In genomic region chr1:133887538-133888250, GRCm38 (mm10) we compare ENCODE assay signal across 9 mouse cellular contexts. TPM values are rescaled to one million over a fixed set of nuclear protein-coding genes. Genes with fewer than 3 reads are reported as not detected.
DNase-seq lines count a peak whose midpoint lies in the region; ATAC-seq and TF ChIP-seq lines count a peak whose summit lies in the region.
"Had no signal": no experiment of that assay in that cellular context is flagged by ENCODE, and none has a peak within 500 bp of the region (broad histone marks: within the 10 kb centered on the region; RNA-seq: fewer than 3 reads in every experiment).

No protein-coding gene starts in this region.

- H3K36me3 ChIP-seq in liver, embryonic 11.5 days (ENCODE audit: control insufficient read depth, insufficient read depth, low read length) = no peaks in the 10 kb centered on the region
- no peaks in the 10 kb centered on the region for H3K36me3 ChIP-seq in forebrain, embryonic 13.5 days (ENCODE audit: poor library complexity, severe bottlenecking)
- H3K36me3 ChIP-seq in liver, embryonic 14.5 days (replicated peaks; ENCODE audit: control insufficient read depth, insufficient read depth, low read depth) = no peaks in the 10 kb centered on the region
- H3K36me3 ChIP-seq in neural tube, embryonic 15.5 days = no peaks in the 10 kb centered on the region

- no peak for TF ChIP-seq EP300 in liver, embryonic 14.5 days (IDR thresholded peaks at IDR 0.05; ENCODE audit: low read depth)

- WGBS in liver, embryonic 11.5 days = 49% methylated on average over 5 of the region's 5 CpGs
- 71% methylated on average over 5 of the region's 5 CpGs for WGBS in forebrain, embryonic 13.5 days
- WGBS in liver, embryonic 14.5 days (ENCODE audit: insufficient replicate concordance) = 20% methylated on average over 5 of the region's 5 CpGs
- WGBS in neural tube, embryonic 15.5 days = 67% methylated on average over 5 of the region's 5 CpGs

- no peak for DNase-seq in liver, embryonic 11.5 days (ENCODE audit: low spot score)
- no peak for DNase-seq in liver
- DNase-seq in liver, embryonic 14.5 days (ENCODE audit: low read depth in 3 of 3, low spot score in 3 of 3) = peak in 1 of 3 experiments; percentile 60
- DNase-seq in kidney, adult 8-10 months = no peak
- DNase-seq: gastrocnemius, adult 2 months; kidney, postnatal 10 days had no signal

- no peaks in the 10 kb centered on the region for H3K27me3 ChIP-seq in liver, embryonic 11.5 days (replicated peaks; ENCODE audit: control insufficient read depth, insufficient read depth, low read length)
- no peaks in the 10 kb centered on the region for H3K27me3 ChIP-seq in forebrain, embryonic 13.5 days
- no peaks in the 10 kb centered on the region for H3K27me3 ChIP-seq in liver, embryonic 14.5 days (ENCODE audit: control insufficient read depth, insufficient read depth, low read length)
- H3K27me3 ChIP-seq in neural tube, embryonic 15.5 days (replicated peaks) = no peaks in the 10 kb centered on the region

- H3K27ac ChIP-seq in liver, embryonic 11.5 days (ENCODE audit: low read depth, low read length) = peak overlapping the region; percentile 73
- 0 out of 2 replicates have a peak overlapping the region, but pooled peaks have one; percentile 40 for H3K27ac ChIP-seq in forebrain, embryonic 13.5 days
- H3K27ac ChIP-seq in liver, embryonic 14.5 days = peak overlapping the region; percentile 15
- peak overlapping the region; percentile 82 for H3K27ac ChIP-seq in neural tube, embryonic 15.5 days (replicated peaks)
- H3K27ac ChIP-seq: gastrocnemius, adult 2 months had no signal

- H3K4me1 ChIP-seq in liver, embryonic 11.5 days (replicated peaks; ENCODE audit: control insufficient read depth, insufficient read depth, low read length) = peaks cover 76% of the 10 kb centered on the region
- H3K4me1 ChIP-seq in forebrain, embryonic 13.5 days = peaks cover 45% of the 10 kb centered on the region
- H3K4me1 ChIP-seq in liver, embryonic 14.5 days (replicated peaks; ENCODE audit: control insufficient read depth in 2 of 2, insufficient read depth in 2 of 2, low read length in 1 of 2) = peaks cover 44 to 78% of the 10 kb centered on the region in 2 experiments
- peaks cover 71% of the 10 kb centered on the region for H3K4me1 ChIP-seq in neural tube, embryonic 15.5 days

- TF ChIP-seq CTCF in liver, embryonic 14.5 days (IDR thresholded peaks at IDR 0.05; ENCODE audit: low read depth) = no peak

- peak overlapping the region; percentile 52 for H3K4me2 ChIP-seq in liver, embryonic 11.5 days
- H3K4me2 ChIP-seq in forebrain, embryonic 13.5 days = peak overlapping the region; percentile 37
- H3K4me2 ChIP-seq in liver, embryonic 14.5 days (ENCODE audit: low read depth) = peak overlapping the region; percentile 43
- H3K4me2 ChIP-seq in neural tube, embryonic 15.5 days = peak overlapping the region; percentile 45; the same call in 1 of the 2 replicates

- no peaks in the 10 kb centered on the region for H3K9me3 ChIP-seq in liver, embryonic 11.5 days (ENCODE audit: control insufficient read depth, low read length)
- no peaks in the 10 kb centered on the region for H3K9me3 ChIP-seq in forebrain, embryonic 13.5 days (replicated peaks)
- H3K9me3 ChIP-seq in liver, embryonic 14.5 days (ENCODE audit: control insufficient read depth, low read length) = no peaks in the 10 kb centered on the region
- no peaks in the 10 kb centered on the region for H3K9me3 ChIP-seq in neural tube, embryonic 15.5 days (replicated peaks)

- peak; percentile 72 for ATAC-seq in liver, embryonic 11.5 days (replicated peaks; ENCODE audit: low FRiP score)
- no peak for ATAC-seq in forebrain, embryonic 13.5 days
- peak; percentile 72 for ATAC-seq in liver, embryonic 14.5 days (ENCODE audit: insufficient read depth)
- ATAC-seq in neural tube, embryonic 15.5 days (ENCODE audit: low FRiP score) = no peak
- ATAC-seq in monocyte, adult 5-6 weeks (replicated peaks; ENCODE audit: insufficient number of reproducible peaks, low FRiP score, low TSS enrichment, poor library complexity, severe bottlenecking) = no peak

- peak overlapping the region; percentile 40 for H3K9ac ChIP-seq in liver, embryonic 11.5 days (ENCODE audit: low read depth, low read length)
- peak overlapping the region; percentile 37 for H3K9ac ChIP-seq in forebrain, embryonic 13.5 days
- H3K9ac ChIP-seq in liver, embryonic 14.5 days (replicated peaks) = no peak overlapping the region
- no peak overlapping the region for H3K9ac ChIP-seq in neural tube, embryonic 15.5 days (replicated peaks)

- H3K4me3 ChIP-seq in liver, embryonic 11.5 days (ENCODE audit: low read depth, low read length) = no peak overlapping the region
- no peak overlapping the region for H3K4me3 ChIP-seq in forebrain, embryonic 13.5 days
- H3K4me3 ChIP-seq in liver, embryonic 14.5 days (ENCODE audit: insufficient read depth in 1 of 2, low read depth in 2 of 2, low read length in 2 of 2) = no peak overlapping the region
- H3K4me3 ChIP-seq in neural tube, embryonic 15.5 days (replicated peaks) = no peak overlapping the region
- H3K4me3 ChIP-seq: gastrocnemius, adult 2 months had no signal

RNA-seq across cellular contexts. Expression of gene Optc, which starts 20.1 kb away (rescaled TPM):
- 0.40 TPM in 1 of 2 replicates, not detected in the other for polyA plus RNA-seq in liver, embryonic 11.5 days (2014; fragmentation: Nextera tagmentation; extraction: Ambion mirVana)
- polyA plus RNA-seq in forebrain, embryonic 13.5 days (2015; fragmentation: Nextera tagmentation; extraction: Ambion mirVana) = 2.3 and 3.3 TPM in 2 replicates
- polyA plus RNA-seq in liver, embryonic 14.5 days (2012; rRNA removed) = 0.11 and 0.23 TPM in 2 replicates
- polyA plus RNA-seq in liver, embryonic 14.5 days (2014; fragmentation: Nextera tagmentation; extraction: Ambion mirVana) = not detected in 2 replicates
- polyA plus RNA-seq in neural tube, embryonic 15.5 days (2015; fragmentation: Nextera tagmentation; extraction: Ambion mirVana) = 2.0 and 2.8 TPM in 2 replicates
- not detected in 3 replicates for total RNA-seq in monocyte, adult 5-6 weeks (2017)

RNA-seq across cellular contexts. Expression of gene Prelp, which starts 33.5 kb away (rescaled TPM):
- 0.11 and 0.23 TPM in 2 replicates for polyA plus RNA-seq in liver, embryonic 11.5 days (2014; fragmentation: Nextera tagmentation; extraction: Ambion mirVana)
- 1.3 and 3.1 TPM in 2 replicates for polyA plus RNA-seq in forebrain, embryonic 13.5 days (2015; fragmentation: Nextera tagmentation; extraction: Ambion mirVana)
- polyA plus RNA-seq in liver, embryonic 14.5 days (2012; rRNA removed) = 1.6 and 1.7 TPM in 2 replicates
- 1.9 and 2.1 TPM in 2 replicates for polyA plus RNA-seq in liver, embryonic 14.5 days (2014; fragmentation: Nextera tagmentation; extraction: Ambion mirVana)
- 10.6 and 11.4 TPM in 2 replicates for polyA plus RNA-seq in neural tube, embryonic 15.5 days (2015; fragmentation: Nextera tagmentation; extraction: Ambion mirVana)
- not detected in 3 replicates for total RNA-seq in monocyte, adult 5-6 weeks (2017)

Comparison
In these comparisons a context has a peak if more than half of its experiments do, and no peak if none do; other contexts are left out.
1. H3K9ac ChIP-seq: peak in liver, embryonic 11.5 days (single experiment) and forebrain, embryonic 13.5 days (single experiment); none in liver, embryonic 14.5 days (single experiment) and neural tube, embryonic 15.5 days (single experiment).
2. ATAC-seq: peak in liver, embryonic 11.5 days (single experiment) and liver, embryonic 14.5 days (single experiment); none in forebrain, embryonic 13.5 days (single experiment), neural tube, embryonic 15.5 days (single experiment) and monocyte, adult 5-6 weeks (single experiment).
3. H3K27ac ChIP-seq: peak in every context shown above with its lines; median percentile 82 in neural tube, embryonic 15.5 days; 73 in liver, embryonic 11.5 days; 40 in forebrain, embryonic 13.5 days; 15 in liver, embryonic 14.5 days.
4. Peak in every context shown above with its lines, with median percentiles within 50 percentile points of each other: H3K4me2 ChIP-seq.